Mouse (Mus musculus): ENCODE measurements around the gene N4bp2l1. TPM values are rescaled to one million over a fixed set of nuclear protein-coding genes. Genes with fewer than 3 reads are reported as not detected.
A peak's percentile ranks its signal among the peaks of the same experiment; 100 is the strongest.
"Not testable (repeated sequence)": the region's sequence is repeated elsewhere in the genome, so short reads cannot be mapped to it uniquely, and the experiment has no call there.

Gene N4bp2l1
- polyA plus RNA-seq (2012; rRNA removed) = 52.8 TPM in 2 replicates

GRCm38 (mm10) chr5:150597088-150597487 is at the start of gene N4bp2l1:
TSS of gene N4bp2l1 (minus strand) at chr5:150597188.
- DNase-seq (ENCODE audit: extremely low spot score in 1 of 2, low spot score in 1 of 2) = no peak

- DNase-seq (ENCODE audit: extremely low spot score in 1 of 2, low spot score in 1 of 2) = no peak
Observed at GRCm38 (mm10) chr5:150644926-150645325, 47.9 kb upstream of the N4bp2l1 start.

DNA sequence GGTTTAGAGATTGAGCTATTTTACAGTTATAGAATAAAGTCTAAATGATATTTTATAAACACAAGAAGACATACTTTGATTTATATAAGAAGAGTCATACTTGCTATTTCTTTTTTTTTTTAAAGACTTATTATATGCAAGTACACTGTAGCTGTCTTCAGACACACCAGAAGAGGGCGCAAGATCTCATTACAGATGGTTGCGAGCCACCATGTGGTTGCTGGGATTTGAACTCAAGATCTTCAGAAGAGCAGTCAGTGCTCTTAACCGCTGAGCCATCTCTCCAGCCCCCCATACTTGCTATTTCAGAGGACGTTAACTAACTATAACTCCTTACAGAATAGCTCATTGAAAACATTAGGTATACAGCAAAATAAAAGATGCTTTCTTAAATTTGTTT is 46.4 kb upstream of the N4bp2l1 start:
- DNase-seq (ENCODE audit: extremely low spot score in 1 of 2, low spot score in 1 of 2) = not testable (repeated sequence)

DNA sequence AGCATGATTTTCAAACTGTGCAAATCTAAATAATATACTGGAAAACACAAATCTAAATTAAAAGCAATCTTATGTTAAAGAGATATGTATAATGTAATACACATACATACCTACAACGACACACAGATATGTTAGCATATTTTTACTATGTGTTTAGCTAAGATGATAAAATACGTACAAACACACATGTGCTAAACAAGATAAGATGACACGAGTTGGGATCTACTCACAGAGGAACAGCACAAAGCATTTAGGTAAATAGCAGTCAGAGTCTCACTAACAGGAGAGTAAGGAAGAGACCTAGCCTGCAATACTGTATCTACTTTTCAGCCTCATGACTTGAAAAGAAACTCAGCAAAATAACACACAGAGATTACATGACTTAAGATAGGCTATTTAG is 44.5 kb upstream of the N4bp2l1 start:
- DNase-seq (ENCODE audit: extremely low spot score in 1 of 2, low spot score in 1 of 2) = no peak

DNA sequence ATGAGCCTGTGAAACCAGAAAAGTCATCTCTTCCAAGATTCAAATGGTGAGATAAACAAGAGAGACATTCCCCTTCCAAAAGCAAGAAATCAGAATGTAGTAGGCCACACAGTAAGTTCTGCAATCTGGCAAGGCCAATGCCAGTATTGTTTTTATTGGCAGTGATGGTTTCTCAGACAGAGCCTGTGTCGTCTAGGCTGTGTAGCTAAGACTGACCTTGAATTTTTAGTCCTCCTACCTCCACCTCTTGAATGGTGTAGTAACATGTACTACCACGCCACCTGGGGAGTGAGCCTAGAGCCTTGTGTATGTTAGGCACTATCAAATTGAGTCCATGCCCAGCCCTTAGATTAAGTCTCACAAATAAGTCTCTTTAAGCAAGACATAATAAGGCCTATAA is 32.7 kb upstream of the N4bp2l1 start:
- DNase-seq (ENCODE audit: extremely low spot score in 1 of 2, low spot score in 1 of 2) = no peak

DNA sequence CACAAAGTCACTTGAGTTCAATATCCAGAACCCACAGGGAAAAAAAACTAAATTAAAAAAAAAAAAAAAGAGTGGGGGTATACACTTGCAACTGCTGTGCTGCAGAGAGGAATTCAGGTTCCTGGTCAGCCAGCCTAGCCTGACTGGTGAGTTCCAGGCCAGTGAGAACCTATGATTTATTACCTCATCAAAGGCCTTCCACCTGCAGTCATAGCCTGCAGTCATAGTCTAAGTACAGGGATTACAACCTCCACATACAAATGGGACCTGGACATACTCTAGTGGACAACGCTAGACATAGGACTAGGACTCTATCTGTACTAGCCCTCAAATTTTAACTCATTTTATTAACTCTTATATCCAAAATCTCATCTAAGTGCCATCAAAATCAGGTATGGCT is 32.3 kb upstream of the N4bp2l1 start:
- no peak for DNase-seq (ENCODE audit: extremely low spot score in 1 of 2, low spot score in 1 of 2)

DNA sequence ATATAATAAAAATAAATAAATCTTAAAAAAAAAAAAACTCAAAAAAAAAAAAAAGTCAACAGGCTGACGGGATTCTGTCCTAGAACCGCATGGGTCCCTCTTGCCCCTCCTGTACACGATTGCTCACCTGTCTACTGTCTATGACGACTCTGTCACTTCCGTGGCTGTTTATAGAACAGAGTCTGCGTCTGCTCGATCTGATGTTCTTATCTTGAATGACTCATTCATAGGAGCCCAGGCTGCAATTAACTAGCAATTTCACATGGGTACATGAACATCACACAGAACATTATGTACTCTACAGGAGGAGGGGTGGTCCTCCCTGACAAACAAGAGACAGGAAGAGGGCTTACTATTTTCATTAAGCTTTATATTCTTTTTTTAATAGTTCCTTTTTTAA is 28.5 kb upstream of the N4bp2l1 start:
- no peak for DNase-seq (ENCODE audit: extremely low spot score in 1 of 2, low spot score in 1 of 2)

GRCm38 (mm10) chr5:150622792-150623191 is 25.8 kb upstream of the N4bp2l1 start:
- no peak for DNase-seq (ENCODE audit: extremely low spot score in 1 of 2, low spot score in 1 of 2)

GRCm38 (mm10) chr5:150621592-150621991 is 24.6 kb upstream of the N4bp2l1 start:
- no peak for DNase-seq (ENCODE audit: extremely low spot score in 1 of 2, low spot score in 1 of 2)

DNA sequence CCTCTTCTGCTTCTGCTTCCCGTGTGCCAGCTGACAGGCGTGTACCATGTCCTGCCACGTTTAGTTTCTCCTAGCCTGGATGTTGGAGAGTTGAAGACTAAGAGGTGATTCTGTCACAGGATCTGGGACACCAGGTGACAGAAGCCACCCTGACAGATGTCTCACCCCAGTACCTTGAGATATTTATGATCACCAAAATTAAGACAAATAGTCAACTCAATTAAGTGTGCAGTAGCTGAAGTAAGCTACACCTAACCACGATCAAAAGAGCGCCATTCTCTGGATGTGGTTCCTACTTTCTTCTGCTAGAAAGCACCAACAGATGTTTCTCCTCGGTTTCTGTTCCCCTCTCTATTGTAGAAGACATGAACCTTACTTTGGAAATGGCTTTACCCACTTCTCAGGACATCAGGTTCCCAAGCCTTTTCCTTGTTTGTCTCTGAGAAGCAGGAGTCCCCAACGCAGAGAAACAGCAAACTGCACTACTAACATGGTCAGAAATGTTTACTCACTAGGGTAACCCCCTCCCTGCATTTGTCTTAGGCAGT is 23.7 kb upstream of the N4bp2l1 start:
- DNase-seq (ENCODE audit: extremely low spot score in 1 of 2, low spot score in 1 of 2) = no peak

DNA sequence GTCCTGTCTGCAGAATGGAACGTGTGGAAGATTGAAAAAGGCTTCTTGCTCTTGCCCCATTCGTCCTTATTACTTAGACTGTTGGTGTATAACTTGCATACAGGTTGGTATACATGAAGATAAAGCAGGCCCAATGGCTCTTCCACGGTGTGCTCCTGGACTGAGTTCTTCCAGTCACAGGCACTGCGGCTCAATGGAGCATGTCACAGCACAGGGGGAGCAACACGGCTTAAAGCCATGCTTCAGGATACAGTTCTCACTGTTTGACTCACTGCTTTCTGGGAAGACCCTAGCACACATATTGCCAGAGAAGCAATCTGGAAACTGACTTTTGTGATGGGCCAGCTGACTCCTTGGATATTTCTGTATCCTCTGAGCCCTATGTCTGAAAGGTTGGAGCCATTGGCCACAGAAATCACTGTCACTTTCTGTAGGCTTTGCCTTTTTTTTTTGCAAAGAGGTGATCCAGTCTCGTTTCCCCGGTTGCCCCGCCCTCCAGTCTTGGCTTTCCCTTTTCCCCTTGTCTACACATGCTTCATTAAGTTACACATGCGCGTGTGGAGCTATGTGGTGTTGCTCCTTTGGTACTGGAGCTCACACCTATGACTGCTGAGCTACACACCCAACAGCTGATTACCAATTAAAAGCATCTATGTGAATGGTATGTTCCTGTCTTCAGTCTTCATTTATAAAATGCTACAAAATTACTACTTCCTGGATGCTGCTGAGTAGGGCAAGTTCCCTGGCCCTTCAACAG is 21.8 kb upstream of the N4bp2l1 start:
- no peak for DNase-seq (ENCODE audit: extremely low spot score in 1 of 2, low spot score in 1 of 2)

DNA sequence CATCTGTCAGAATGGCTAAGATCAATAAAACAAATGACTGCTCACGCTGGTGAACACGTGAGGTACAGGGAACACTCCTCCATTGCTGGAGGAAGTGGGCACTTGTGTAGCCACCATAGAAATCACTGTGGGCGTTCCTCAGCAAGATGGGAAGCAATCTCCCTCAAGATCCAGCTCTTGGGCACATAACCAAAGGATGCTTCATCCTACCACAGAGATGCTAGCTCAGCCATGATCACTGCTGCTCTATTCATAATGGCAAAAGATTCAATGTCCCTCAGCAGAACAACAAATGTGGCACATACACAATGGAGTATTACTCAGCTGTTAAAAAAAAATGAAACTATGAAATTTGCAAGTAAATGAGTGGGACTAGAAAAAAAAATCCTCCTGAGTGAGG is 19.7 kb upstream of the N4bp2l1 start:
- DNase-seq (ENCODE audit: extremely low spot score in 1 of 2, low spot score in 1 of 2) = no peak

DNA sequence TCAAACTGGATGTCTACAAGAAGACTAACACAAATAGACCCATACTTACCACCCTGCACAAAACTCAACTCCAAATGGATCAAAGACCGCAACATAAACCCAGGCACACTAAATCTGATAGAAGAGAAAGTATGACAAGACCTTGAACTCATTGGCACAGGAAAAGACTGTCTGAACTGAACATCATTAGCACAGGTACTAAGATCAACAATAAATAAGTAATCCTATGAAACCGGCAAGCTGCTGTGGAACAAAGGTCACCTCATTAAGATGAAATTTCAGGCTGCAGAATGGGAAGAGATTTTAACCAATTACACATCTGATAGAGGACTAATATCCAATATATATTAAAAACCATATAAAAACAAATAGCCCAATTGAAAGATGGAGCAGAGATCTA is 19.2 kb upstream of the N4bp2l1 start:
- no peak for DNase-seq (ENCODE audit: extremely low spot score in 1 of 2, low spot score in 1 of 2)

- no peak for DNase-seq (ENCODE audit: extremely low spot score in 1 of 2, low spot score in 1 of 2)
Observed at GRCm38 (mm10) chr5:150614054-150614453, 17.1 kb upstream of the N4bp2l1 start.

- peak in 1 of 2 experiments; percentile 55 for DNase-seq (ENCODE audit: extremely low spot score in 1 of 2, low spot score in 1 of 2)
Observed at GRCm38 (mm10) chr5:150611697-150612096, 14.7 kb upstream of the N4bp2l1 start.

DNA sequence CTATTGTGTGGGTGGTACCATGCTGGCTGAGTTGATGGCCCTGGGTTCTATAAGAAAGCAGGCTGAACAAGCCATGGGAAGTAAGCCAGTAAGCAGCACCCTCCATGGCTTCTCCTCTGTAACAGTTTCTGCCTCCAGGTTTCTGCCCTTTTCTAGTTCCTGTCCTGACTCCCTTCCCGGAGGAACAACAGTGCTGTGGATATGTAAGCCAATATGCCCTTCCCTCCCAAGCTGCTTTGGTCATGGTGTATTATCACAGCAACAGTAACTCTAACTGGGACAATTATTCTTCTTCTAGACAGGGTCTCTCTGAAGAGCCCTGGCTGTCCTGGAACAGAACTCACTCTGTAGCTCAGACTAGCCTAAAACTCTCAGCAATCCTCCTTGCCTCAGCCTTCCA is 14.1 kb upstream of the N4bp2l1 start:
- DNase-seq (ENCODE audit: extremely low spot score in 1 of 2, low spot score in 1 of 2) = no peak

GRCm38 (mm10) chr5:150607631-150608030 is 10.6 kb upstream of the N4bp2l1 start:
- DNase-seq (ENCODE audit: extremely low spot score in 1 of 2, low spot score in 1 of 2) = no peak

DNA sequence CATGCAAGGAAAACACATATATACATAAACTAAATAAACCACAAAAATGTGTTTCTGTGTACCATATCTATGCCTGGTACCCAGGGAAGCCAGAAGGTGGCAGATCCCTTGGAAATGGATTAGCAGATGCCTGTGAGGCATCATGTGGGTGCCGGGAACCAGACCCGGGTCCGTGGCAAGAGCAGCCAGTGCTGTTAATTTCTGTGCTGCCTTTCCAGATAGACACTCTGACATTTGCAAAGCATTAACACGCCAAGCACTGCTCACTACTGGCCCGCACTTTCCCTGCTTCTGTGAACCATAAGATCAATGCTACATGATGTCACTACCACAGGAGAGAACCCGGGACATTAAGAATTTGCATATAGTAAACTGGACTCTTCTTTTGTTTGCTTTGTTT is 9.1 kb upstream of the N4bp2l1 start:
- DNase-seq (ENCODE audit: extremely low spot score in 1 of 2, low spot score in 1 of 2) = no peak

- DNase-seq (ENCODE audit: extremely low spot score in 1 of 2, low spot score in 1 of 2) = no peak
Observed at GRCm38 (mm10) chr5:150601441-150602230, 4.6 kb upstream of the N4bp2l1 start.

- DNase-seq (ENCODE audit: extremely low spot score in 1 of 2, low spot score in 1 of 2) = no peak
Observed at GRCm38 (mm10) chr5:150600554-150601440, 3.8 kb upstream of the N4bp2l1 start.
